Mouse (Mus musculus): ENCODE measurements around the gene Zfp575. TPM values are rescaled to one million over a fixed set of nuclear protein-coding genes. Genes with fewer than 3 reads are reported as not detected.

Gene Zfp575
- polyA plus RNA-seq, 1 experiment from 2014 or later: 0.48 TPM

DNA sequence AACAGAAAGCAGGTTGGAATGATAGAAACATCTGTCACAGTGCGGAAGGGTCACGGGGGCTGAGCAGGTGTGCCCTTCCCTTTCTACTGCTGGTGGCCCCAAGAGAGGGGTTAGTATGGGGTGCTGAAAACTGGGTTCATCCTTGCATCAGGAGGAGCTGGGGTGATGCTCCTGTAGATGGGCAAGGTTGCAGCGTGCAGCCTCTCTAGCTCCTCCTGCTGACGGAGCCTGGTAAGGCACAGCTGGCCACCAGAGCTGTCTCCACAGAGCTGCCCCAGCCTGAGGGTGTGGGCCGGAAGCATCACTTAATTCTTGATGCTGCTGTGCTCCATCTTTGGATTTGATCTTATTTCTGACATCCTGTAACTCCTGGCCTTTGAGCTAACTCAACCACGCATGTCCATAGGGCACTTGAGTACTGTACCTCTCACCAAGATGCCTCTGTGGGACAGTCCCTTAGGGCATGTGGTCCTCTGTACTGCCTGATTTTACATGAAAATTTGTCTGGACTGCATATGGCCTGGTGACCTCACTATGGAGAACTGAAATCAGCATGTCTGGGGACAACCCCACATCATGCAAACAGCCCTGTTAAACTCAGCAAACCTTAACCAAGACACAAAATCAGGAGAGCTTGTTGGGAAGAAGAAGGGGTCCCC lies 22.7 kb downstream of the Zfp575 start:
- DNase-seq (ENCODE audit: low spot score): peak; percentile 66

DNA sequence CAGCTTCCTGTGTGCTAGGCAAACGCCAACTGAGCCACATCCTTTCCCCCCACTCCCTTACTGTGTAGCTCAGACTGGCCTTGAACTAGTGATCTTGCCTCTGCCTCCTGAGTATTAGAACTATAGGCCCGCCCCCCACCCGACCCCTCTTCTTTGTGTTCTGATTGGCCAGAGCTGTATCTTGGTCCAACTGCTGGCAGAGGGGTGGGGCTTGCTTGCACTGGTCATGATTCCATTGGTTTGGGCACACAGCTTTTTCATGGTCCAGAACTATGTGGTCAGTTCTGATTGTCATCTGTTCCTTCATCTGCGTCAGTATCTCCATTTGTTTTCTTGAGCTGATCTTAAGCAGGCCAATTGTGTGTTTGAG lies 23.6 kb downstream of the Zfp575 start:
- no peak for DNase-seq (ENCODE audit: low spot score)

GRCm38 (mm10) chr7:24563191-24563836 lies 24.1 kb downstream of the Zfp575 start:
- no peak for DNase-seq (ENCODE audit: low spot score)

DNA sequence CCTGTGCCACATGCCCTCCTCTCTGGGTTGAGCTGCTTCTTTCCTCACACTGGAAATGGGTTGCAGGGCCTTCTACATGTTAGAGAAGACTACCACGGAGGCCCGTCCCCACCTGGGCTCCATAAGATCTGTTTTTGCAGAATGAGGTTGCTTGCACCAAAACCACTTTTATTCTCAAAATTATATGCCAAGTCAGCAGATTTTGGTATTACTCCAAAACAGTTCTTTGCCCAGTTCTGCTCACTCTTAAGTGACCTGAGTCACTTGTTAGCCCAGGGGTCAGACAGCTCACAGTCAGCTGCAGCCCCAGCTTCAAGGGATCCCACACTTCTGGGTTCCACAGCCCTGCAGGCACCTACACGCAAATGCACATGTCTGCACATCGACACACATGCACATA lies 26.0 kb downstream of the Zfp575 start:
- no peak for DNase-seq (ENCODE audit: low spot score)

DNA sequence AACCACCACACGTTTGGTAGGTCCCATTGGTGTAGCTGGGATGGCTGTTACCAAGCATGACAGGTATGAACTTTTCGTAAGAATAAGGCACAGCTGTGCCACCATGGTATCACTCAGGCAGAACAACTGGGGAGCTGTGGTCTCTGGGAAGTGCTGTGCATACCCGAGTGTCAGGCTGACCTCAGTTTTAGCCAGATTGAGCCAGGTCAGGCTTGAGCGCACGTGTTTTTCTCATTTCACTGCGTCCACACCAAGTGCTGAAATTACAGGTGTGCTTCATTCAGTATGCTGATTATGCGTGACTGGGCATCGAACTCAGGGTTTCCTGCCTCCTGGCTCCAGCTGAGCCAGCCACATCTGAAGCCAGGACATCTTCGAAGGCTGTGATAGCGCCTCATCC lies 31.7 kb downstream of the Zfp575 start:
- DNase-seq (ENCODE audit: low spot score): no peak

DNA sequence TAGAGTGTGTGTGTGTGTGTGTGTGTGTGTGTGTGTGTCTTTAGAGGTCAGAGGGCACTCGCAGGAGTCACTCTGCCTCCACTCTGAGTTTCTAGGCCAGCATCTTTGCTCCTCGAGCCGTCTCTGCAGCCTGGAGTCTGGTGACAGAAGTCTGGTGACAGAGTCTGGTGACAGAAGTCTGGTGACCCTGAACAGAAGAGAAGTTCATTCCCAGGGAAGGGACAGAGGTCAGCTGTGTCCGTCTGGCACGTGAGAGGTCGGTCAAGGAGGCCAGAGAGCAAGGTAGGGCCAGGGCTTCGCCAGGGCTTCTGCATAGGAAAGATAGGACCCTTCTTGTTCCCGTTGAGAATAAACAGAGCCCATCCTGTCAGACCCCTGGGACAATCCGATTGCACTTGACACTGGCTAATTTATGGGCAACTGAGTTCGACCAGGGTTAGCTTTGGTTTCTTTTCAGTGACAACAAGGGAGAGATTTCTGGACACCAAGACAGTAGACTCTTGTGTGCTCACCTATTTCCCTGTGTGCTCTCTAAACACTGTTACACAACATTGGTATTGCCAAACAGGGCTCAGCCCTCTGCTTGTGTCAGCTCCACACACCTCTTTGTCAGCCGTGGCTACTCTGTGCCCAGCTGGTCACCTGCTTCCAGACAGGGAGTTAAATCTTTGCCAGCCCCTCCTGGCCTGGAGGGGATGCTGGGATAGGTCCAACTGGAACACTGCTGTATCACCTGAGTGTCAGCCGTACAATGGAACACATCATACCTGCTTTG lies 35.3 kb downstream of the Zfp575 start:
- DNase-seq (ENCODE audit: low spot score): no peak

- no peak for DNase-seq (ENCODE audit: low spot score)
These were observed 39.9 kb downstream of the Zfp575 start for GRCm38 (mm10) chr7:24547534-24548036.

DNA sequence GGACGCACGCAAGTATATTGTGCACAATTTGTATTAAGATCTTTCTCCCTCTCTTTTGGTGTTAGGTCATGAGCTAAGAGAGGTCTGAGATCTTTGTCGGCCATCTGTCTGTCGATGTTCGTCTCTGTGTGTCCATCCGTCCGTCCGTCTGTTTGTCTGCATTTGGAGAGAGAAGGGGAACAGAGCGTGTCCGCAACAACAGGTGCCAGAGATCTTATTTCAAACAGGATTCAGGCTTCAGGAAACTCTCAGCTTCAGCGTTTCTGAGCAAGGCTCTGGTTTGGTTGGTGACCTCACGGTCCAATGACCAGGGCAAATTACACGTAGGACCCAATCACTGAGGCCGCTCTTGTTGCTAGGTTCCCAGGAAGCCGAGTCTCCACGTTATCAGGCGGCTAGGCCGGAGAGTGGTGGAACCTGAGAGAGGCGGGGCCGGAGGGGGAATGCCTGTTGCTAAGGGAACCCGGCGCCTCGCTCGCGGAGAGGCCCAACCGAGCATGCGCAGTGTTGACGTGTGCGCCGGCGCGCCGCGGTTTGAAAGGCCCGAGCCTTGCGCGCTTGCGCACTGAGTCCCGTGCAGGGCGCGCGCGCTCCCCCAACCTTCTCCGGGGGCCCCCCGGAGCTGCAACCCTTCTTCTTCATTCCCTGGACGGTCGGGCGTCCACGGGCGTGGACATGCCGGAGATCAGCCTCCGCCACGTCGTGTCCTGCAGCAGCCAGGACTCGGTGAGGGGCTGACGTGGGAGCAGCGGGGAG lies 40.6 kb downstream of the Zfp575 start:
- DNase-seq (ENCODE audit: low spot score): peak; percentile 99

- no peak for DNase-seq (ENCODE audit: low spot score)
These were observed 41.3 kb downstream of the Zfp575 start, which contains the start of the genes Pinlyp and Xrcc1 for GRCm38 (mm10) chr7:24546068-24546614. Gene Pinlyp, minus strand, starts transcription at chr7:24546118. Gene Xrcc1, plus strand, starts transcription at chr7:24546289.

DNA sequence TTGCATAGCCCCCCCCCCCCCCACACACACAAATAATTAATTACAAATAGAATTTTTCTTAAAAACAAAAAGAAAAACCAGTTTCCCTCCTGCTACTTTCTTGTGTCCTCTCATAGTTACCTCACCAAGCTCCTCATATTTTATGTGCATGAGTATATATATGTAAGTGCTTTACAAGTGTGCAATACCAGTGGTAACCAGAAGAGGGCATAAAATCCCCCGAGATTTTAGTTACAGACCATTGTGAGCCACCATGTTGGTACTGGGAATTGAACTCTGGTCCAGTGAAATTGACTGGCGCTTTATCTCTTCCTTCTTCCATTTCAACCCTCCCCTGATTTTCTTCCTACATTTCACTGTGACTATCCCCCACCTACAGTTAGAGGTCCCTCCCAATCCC lies 42.9 kb downstream of the Zfp575 start:
- no peak for DNase-seq (ENCODE audit: low spot score)

- no peak for DNase-seq (ENCODE audit: low spot score)
These were observed 47.8 kb downstream of the Zfp575 start for GRCm38 (mm10) chr7:24539686-24540085.

DNA sequence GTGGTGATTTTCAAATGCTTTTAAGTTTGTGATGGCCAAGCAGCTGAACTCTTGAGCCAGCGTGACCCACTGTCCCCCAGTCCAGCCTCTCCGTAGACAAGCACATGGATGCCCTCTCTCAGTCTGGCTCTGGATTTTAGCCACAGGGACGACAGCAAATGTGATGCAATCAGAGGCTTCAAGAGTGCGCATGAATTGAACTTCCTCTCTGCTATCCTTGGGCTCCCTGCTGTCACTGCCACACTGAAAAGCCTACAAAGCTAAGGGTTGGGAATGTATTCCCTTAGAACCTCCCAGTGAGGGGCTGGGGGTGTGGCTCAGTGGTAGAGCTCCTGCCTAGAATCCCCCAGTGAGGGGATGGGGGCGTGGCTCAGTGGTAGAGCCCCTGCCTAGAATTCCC lies 48.7 kb downstream of the Zfp575 start:
- DNase-seq (ENCODE audit: low spot score): no peak

- DNase-seq (ENCODE audit: low spot score): no peak
These were observed 49.3 kb downstream of the Zfp575 start for GRCm38 (mm10) chr7:24538154-24538553.

DNA sequence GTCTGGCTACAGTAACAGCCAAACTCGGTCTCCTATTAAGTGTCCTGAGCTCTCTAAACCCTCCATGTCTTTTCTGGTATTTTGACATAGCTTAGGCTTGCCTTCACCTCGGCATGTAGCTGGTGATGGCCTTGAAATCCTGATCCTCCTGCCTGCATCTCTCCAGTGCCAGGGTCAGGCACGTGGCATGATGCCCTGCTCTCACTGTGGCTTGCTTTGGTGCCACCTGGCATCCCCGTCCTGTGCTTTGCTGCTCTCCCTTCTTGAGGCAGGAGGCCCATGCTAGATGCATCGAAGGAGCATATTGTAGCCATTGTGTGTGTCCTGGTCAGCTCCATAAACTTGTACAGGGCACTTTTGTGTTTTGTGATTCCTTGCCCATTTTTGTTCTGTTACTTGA lies 49.9 kb downstream of the Zfp575 start:
- no peak for DNase-seq (ENCODE audit: low spot score)

- DNase-seq (ENCODE audit: low spot score): no peak
These were observed 50.4 kb downstream of the Zfp575 start for GRCm38 (mm10) chr7:24537081-24537480.

DNA sequence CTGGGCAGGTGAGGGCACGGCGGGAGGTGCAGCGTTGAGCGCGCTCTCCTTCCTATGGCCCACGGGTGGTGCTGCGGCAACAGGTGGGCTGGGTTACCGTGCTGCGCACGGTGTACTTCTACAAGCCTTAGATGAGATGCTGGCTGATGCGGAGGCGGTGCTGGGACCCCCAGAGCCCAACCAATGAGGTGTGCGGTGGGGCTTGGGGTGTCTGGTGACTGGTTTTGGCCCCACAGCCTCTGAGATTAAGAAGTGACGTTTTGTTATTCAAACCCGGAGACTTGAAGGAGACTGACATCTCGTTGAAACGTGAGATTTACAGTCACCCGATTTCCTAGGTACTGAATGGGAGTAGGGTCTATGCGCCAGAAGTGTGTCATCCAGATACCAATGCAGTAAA lies 53.1 kb downstream of the Zfp575 start:
- DNase-seq (ENCODE audit: low spot score): no peak

Other genes with a start within 250 kb of the Zfp575 start
- gene Lypd5, start 238.4 kb downstream of the Zfp575 start, polyA plus RNA-seq (2015; fragmentation: Nextera tagmentation; extraction: Ambion mirVana): 0.05 TPM in 1 of 2 replicates, not detected in the other
- gene Kcnn4, start 217.4 kb downstream of the Zfp575 start, polyA plus RNA-seq (2015; fragmentation: Nextera tagmentation; extraction: Ambion mirVana): 105 and 120 TPM in 2 replicates
- 30.2 and 33.3 TPM in 2 replicates for gene Smg9, start 188.0 kb downstream of the Zfp575 start, polyA plus RNA-seq (2015; fragmentation: Nextera tagmentation; extraction: Ambion mirVana)
- 0.18 and 0.22 TPM in 2 replicates for gene Irgc1, start 135.3 kb downstream of the Zfp575 start, polyA plus RNA-seq (2015; fragmentation: Nextera tagmentation; extraction: Ambion mirVana)
- 3.0 and 3.4 TPM in 2 replicates for gene Plaur, start 125.2 kb downstream of the Zfp575 start, polyA plus RNA-seq (2015; fragmentation: Nextera tagmentation; extraction: Ambion mirVana)
- gene Cadm4, start 105.6 kb downstream of the Zfp575 start, polyA plus RNA-seq (2015; fragmentation: Nextera tagmentation; extraction: Ambion mirVana): 0.71 and 0.83 TPM in 2 replicates
- 16.5 and 16.7 TPM in 2 replicates for gene Zfp428, start 80.6 kb downstream of the Zfp575 start, polyA plus RNA-seq (2015; fragmentation: Nextera tagmentation; extraction: Ambion mirVana)
- gene AC161166.1, start 75.2 kb downstream of the Zfp575 start, polyA plus RNA-seq (2015; fragmentation: Nextera tagmentation; extraction: Ambion mirVana): 0.07 TPM in 1 of 2 replicates, not detected in the other
- 5.5 and 5.7 TPM in 2 replicates for gene Irgq, start 57.0 kb downstream of the Zfp575 start, polyA plus RNA-seq (2015; fragmentation: Nextera tagmentation; extraction: Ambion mirVana)
- 1.8 and 2.4 TPM in 2 replicates for gene Pinlyp, start 41.5 kb downstream of the Zfp575 start, polyA plus RNA-seq (2015; fragmentation: Nextera tagmentation; extraction: Ambion mirVana)
- gene Xrcc1, start 41.4 kb downstream of the Zfp575 start, polyA plus RNA-seq (2015; fragmentation: Nextera tagmentation; extraction: Ambion mirVana): 61.0 and 66.5 TPM in 2 replicates
- gene Ethe1, start 98 bp downstream of the Zfp575 start, polyA plus RNA-seq (2015; fragmentation: Nextera tagmentation; extraction: Ambion mirVana): 39.2 and 39.9 TPM in 2 replicates
- 0.47 and 0.73 TPM in 2 replicates for gene Phldb3, start 23.1 kb upstream of the Zfp575 start, polyA plus RNA-seq (2015; fragmentation: Nextera tagmentation; extraction: Ambion mirVana)
- 1.8 and 2.2 TPM in 2 replicates for gene Lypd3, start 48.9 kb upstream of the Zfp575 start, polyA plus RNA-seq (2015; fragmentation: Nextera tagmentation; extraction: Ambion mirVana)
- not detected in 2 replicates for gene Tex101, start 89.0 kb upstream of the Zfp575 start, polyA plus RNA-seq (2015; fragmentation: Nextera tagmentation; extraction: Ambion mirVana)
- not detected in 2 replicates for gene BC049730, start 121.6 kb upstream of the Zfp575 start, polyA plus RNA-seq (2015; fragmentation: Nextera tagmentation; extraction: Ambion mirVana)
- 0.31 TPM in 1 of 2 replicates, not detected in the other for gene Gm4763, start 139.3 kb upstream of the Zfp575 start, polyA plus RNA-seq (2015; fragmentation: Nextera tagmentation; extraction: Ambion mirVana)
- 0.49 and 0.86 TPM in 2 replicates for gene Cd177, start 172.7 kb upstream of the Zfp575 start, polyA plus RNA-seq (2015; fragmentation: Nextera tagmentation; extraction: Ambion mirVana)
- 0.98 and 1.1 TPM in 2 replicates for gene Ceacam10, start 189.6 kb upstream of the Zfp575 start, polyA plus RNA-seq (2015; fragmentation: Nextera tagmentation; extraction: Ambion mirVana)